Mouse (Mus musculus) MEL (cell line): ENCODE results near the gene Ergic1. TPM values are rescaled to one million over a fixed set of nuclear protein-coding genes. Genes with fewer than 3 reads are reported as not detected.

Experiments used
- DNase-seq: peaks from one replicate; pipeline ENCODE4 v3.0.0; 2011; ENCODE audit warnings: low read depth, low spot score
- H3K27ac ChIP-seq: 2 replicates; pipeline ENCODE4 v1.5.1; 2012; ENCODE audit warnings: low read depth, mild to moderate bottlenecking, control low read depth, low read length, moderate library complexity; ENCODE audit not compliant: control insufficient read depth
- H3K27me3 ChIP-seq, 2 experiments: fragments of 150-350 bp in 1 of 2; sonication (generic) in 1 of 2; 2 replicates each; pipeline ENCODE4 v1.6.1; 2012; ENCODE audit warnings: low read length in 2 of 2, mild to moderate bottlenecking in 2 of 2, improper control_type of control experiment in 1 of 2, moderate library complexity in 1 of 2; ENCODE audit not compliant: insufficient read depth in 2 of 2, control insufficient read depth in 1 of 2
- H3K36me3 ChIP-seq, 2 experiments: 2 replicates each; pipeline ENCODE4 v1.6.1; 2012 to 2014; ENCODE audit warnings: low read length in 2 of 2, improper control_type of control experiment in 1 of 2, inconsistent platforms in 1 of 2, mild to moderate bottlenecking in 1 of 2; ENCODE audit not compliant: insufficient read depth in 2 of 2, control insufficient read depth in 1 of 2
- H3K4me1 ChIP-seq, 2 experiments: fragments of 150-350 bp in 1 of 2; sonication (generic) in 1 of 2; 2 replicates each; pipeline ENCODE4 v1.6.1; 2012; ENCODE audit warnings: low read length in 2 of 2, improper control_type of control experiment in 1 of 2, mild to moderate bottlenecking in 1 of 2; ENCODE audit not compliant: insufficient read depth in 2 of 2, control insufficient read depth in 1 of 2
- H3K4me3 ChIP-seq, 2 experiments: fragments of 150-350 bp in 1 of 2; sonication (generic) in 1 of 2; 2 replicates each; pipeline ENCODE4 v1.5.1; 2012; ENCODE audit warnings: low read depth in 2 of 2, low read length in 2 of 2, mild to moderate bottlenecking in 2 of 2, moderate library complexity in 2 of 2, control low read depth in 1 of 2, improper control_type of control experiment in 1 of 2; ENCODE audit not compliant: control insufficient read depth in 1 of 2, insufficient read depth in 1 of 2
- H3K79me2 ChIP-seq: 2 replicates; pipeline ENCODE4 v1.6.1; 2012; ENCODE audit warnings: mild to moderate bottlenecking, low read length, moderate library complexity; ENCODE audit not compliant: control insufficient read depth, poor library complexity, insufficient read depth
- H3K9ac ChIP-seq: 2 replicates; pipeline ENCODE4 v1.6.1; 2012; ENCODE audit warnings: low read depth, mild to moderate bottlenecking, control low read depth, low read length, moderate library complexity; ENCODE audit not compliant: control insufficient read depth, poor library complexity, severe bottlenecking
- H3K9me3 ChIP-seq: fragments of 150-350 bp; sonication (generic); replicated peaks from 2 replicates; pipeline ENCODE4 v1.6.1; 2012; ENCODE audit warnings: mild to moderate bottlenecking, low read length, improper control_type of control experiment, moderate library complexity; ENCODE audit not compliant: insufficient read depth
- BHLHE40 ChIP-seq: IDR thresholded peaks from 2 replicates; pipeline ENCODE4 v1.6.1; 2012; ENCODE audit warnings: low read depth, mild to moderate bottlenecking, inconsistent platforms, low read length, improper control_type of control experiment, borderline replicate concordance
- CHD2 ChIP-seq: IDR thresholded peaks from 2 replicates; pipeline ENCODE4 v1.6.1; 2011; ENCODE audit warnings: low read length, improper control_type of control experiment
- E2F4 ChIP-seq: IDR thresholded peaks from 2 replicates; pipeline ENCODE4 v1.6.1; 2011; ENCODE audit warnings: low read depth, low read length, improper control_type of control experiment, borderline replicate concordance
- ETS1 ChIP-seq: IDR thresholded peaks from 2 replicates; pipeline ENCODE4 v1.6.1; 2012; ENCODE audit warnings: low read depth, mild to moderate bottlenecking, inconsistent platforms, low read length, improper control_type of control experiment, moderate library complexity
- HCFC1 ChIP-seq: IDR thresholded peaks from 2 replicates; pipeline ENCODE4 v1.6.1; 2012; ENCODE audit warnings: low read depth, mild to moderate bottlenecking, inconsistent platforms, low read length, improper control_type of control experiment, moderate library complexity
- MAZ ChIP-seq: IDR thresholded peaks from 2 replicates; pipeline ENCODE4 v1.6.1; 2012; ENCODE audit warnings: low read depth, mild to moderate bottlenecking, inconsistent platforms, low read length, improper control_type of control experiment
- MXI1 ChIP-seq: IDR thresholded peaks from 2 replicates; pipeline ENCODE4 v1.6.1; 2011; ENCODE audit warnings: mild to moderate bottlenecking, low read depth, low read length, improper control_type of control experiment
- MYB ChIP-seq: IDR thresholded peaks from 2 replicates; pipeline ENCODE4 v1.6.1; 2011; ENCODE audit warnings: mild to moderate bottlenecking, low read depth, low read length, improper control_type of control experiment
- POLR2A ChIP-seq, 2 experiments: IDR thresholded peaks; 2 replicates each; pipeline ENCODE4 v1.6.1; 2011 to 2012; ENCODE audit warnings: low read length in 2 of 2, mild to moderate bottlenecking in 2 of 2, control low read depth in 1 of 2, improper control_type of control experiment in 1 of 2, low read depth in 1 of 2, moderate library complexity in 1 of 2; ENCODE audit not compliant: control insufficient read depth in 1 of 2, insufficient read depth in 1 of 2, poor library complexity in 1 of 2
- POLR2AphosphoS5 ChIP-seq: IDR thresholded peaks from 2 replicates; pipeline ENCODE4 v1.6.1; 2012; ENCODE audit warnings: low read depth, borderline replicate concordance, mild to moderate bottlenecking, inconsistent platforms, low read length, moderate library complexity, mixed read lengths
- RAD21 ChIP-seq: IDR thresholded peaks from 2 replicates; pipeline ENCODE4 v1.6.1; 2011; ENCODE audit warnings: mild to moderate bottlenecking, low read depth, low read length, improper control_type of control experiment
- RCOR1 ChIP-seq: IDR thresholded peaks from 2 replicates; pipeline ENCODE4 v1.6.1; 2012; ENCODE audit warnings: low read depth, mild to moderate bottlenecking, inconsistent platforms, low read length, improper control_type of control experiment
- SMC3 ChIP-seq: IDR thresholded peaks from 2 replicates; pipeline ENCODE4 v1.6.1; 2011; ENCODE audit warnings: low read depth, low read length, improper control_type of control experiment
- TBP ChIP-seq: IDR thresholded peaks from 2 replicates; pipeline ENCODE4 v1.8.0; 2011; ENCODE audit warnings: low read depth, low read length, improper control_type of control experiment
- TCF12 ChIP-seq: IDR thresholded peaks from 2 replicates; pipeline ENCODE4 v1.6.1; 2014; ENCODE audit warnings: low read depth, mild to moderate bottlenecking, inconsistent platforms, low read length, improper control_type of control experiment, moderate library complexity
- USF1 ChIP-seq: IDR thresholded peaks from 2 replicates; pipeline ENCODE4 v1.6.1; 2014; ENCODE audit warnings: low read depth, mild to moderate bottlenecking, inconsistent platforms, low read length, improper control_type of control experiment, moderate library complexity
- USF2 ChIP-seq, 2 experiments: IDR thresholded peaks; 2 replicates each; pipeline ENCODE4 v1.6.1; 2011 to 2012; ENCODE audit warnings: improper control_type of control experiment in 2 of 2, low read length in 2 of 2, borderline replicate concordance in 1 of 2, inconsistent platforms in 1 of 2, low read depth in 1 of 2, mild to moderate bottlenecking in 1 of 2; ENCODE audit not compliant: insufficient read depth in 1 of 2
- ZC3H11A ChIP-seq: IDR thresholded peaks from 2 replicates; pipeline ENCODE4 v1.6.1; 2012; ENCODE audit warnings: low read depth, mild to moderate bottlenecking, inconsistent platforms, low read length, improper control_type of control experiment
- ZMIZ1 ChIP-seq: IDR thresholded peaks from 2 replicates; pipeline ENCODE4 v1.6.1; 2012; ENCODE audit warnings: low read depth, mild to moderate bottlenecking, inconsistent platforms, low read length, improper control_type of control experiment, moderate library complexity
- polyA plus RNA-seq, 2 experiments: library from polyadenylated mRNA; stranded (reverse) in 1 of 2; unstranded in 1 of 2; fragments of >175 nt in 1 of 2; fragments of >200 nt in 1 of 2; gene quantifications; 2 replicates each; pipeline versions ENCODE4 v1.2.1 to v1.2.4; 2012; ENCODE audit warnings: low replicate concordance in 2 of 2, low read depth in 1 of 2; ENCODE audit not compliant: insufficient read length in 2 of 2, insufficient read depth in 1 of 2, missing spikeins in 1 of 2
- total RNA-seq: library from RNA; depleted of rRNA; stranded (reverse); fragments of 300-350 nt; gene quantifications from 2 replicates; pipeline ENCODE4 v1.2.3, GENCODE M21; 2012

Gene Ergic1
- total and polyA plus RNA-seq, 3 experiments: 78.5 to 730 (median 95.6) TPM

DNA sequence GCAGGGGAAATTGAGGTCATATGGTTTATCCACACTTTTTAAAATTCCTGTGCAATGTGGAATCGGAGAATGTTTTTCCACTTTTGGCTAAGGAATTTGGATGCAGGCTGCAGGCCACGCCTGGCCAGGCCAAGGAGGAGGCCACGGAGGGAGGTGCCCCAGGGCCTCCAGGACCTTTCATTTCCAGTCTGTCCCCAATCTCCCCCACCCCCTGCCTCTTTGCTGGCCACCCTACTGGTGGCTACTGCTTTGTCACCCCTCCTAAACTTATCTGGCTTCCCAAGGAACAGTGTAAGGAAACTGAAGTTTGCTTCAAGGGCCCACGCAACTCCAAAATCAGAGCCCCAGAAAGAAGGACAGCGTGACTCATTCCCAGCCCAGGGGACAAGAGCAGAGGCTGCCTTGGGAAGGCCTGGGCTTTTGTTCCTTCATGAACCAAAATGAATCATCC lies 31.5 kb upstream of the Ergic1 start:
- Histone ChIP-seq H3K9ac (no peak overlapping the region), H3K36me3 (peaks cover 0 to 30% of the 10 kb centered on the region in 2 experiments; a peak in 2 of 4 replicates), H3K4me1 (peaks cover 16 to 41% of the 10 kb centered on the region in 2 experiments)

DNA sequence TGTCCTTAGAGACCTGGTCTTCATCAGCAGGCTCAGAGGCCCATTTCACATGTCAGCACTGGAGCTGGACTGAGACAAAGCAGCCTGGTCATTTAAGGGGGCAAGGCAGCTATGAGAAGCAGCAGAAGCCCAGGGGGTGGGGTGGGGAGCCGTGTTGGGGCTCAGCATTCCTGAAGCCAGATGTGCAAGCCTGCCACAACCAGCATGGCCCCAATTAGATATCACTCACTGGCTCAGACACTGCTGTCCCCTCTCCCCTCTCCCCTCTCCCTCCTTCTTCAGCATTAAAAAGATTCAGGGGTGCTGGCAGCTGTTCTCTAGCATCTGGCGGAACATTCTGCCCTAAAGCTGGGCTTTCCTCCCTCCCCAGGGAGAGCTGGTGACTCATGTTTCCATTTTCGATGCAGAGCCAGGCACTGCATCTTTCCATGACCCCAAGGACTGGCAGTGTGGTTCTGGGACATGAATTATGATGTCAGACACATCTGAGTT lies 30.7 kb upstream of the Ergic1 start:
- H3K79me2 ChIP-seq: no peaks in the 10 kb centered on the region
- H3K9me3 ChIP-seq: no peaks in the 10 kb centered on the region
- H3K9ac ChIP-seq: no peak overlapping the region
- no peaks in the 10 kb centered on the region for H3K27me3 ChIP-seq
- peaks cover 20 to 43% of the 10 kb centered on the region in 2 experiments for H3K4me1 ChIP-seq
- DNase-seq: no peak
- TF ChIP-seq ZMIZ1: no peak
- TF ChIP-seq, all 39 proteins: peak for 0
- H3K36me3 ChIP-seq: peaks cover 0 to 33% of the 10 kb centered on the region in 2 experiments; a peak in 2 of 4 replicates
- H3K27ac ChIP-seq: no peak overlapping the region
- H3K4me3 ChIP-seq: no peak overlapping the region

More for the DNA sequence above, 31.5 kb upstream of the Ergic1 start:
- no peak for TF ChIP-seq MYB
- no peak for TF ChIP-seq BHLHE40
- no peak for TF ChIP-seq HCFC1
- no peak for TF ChIP-seq RCOR1
- TF ChIP-seq ZC3H11A: no peak
- no peak for TF ChIP-seq USF2 (IDR thresholded peaks at IDR 0.05; ENCODE audit: borderline replicate concordance in 1 of 2, insufficient read depth in 1 of 2, low read depth in 1 of 2, low read length in 2 of 2)
- H3K27me3 ChIP-seq: no peaks in the 10 kb centered on the region
- no peak for DNase-seq
- H3K79me2 ChIP-seq: no peaks in the 10 kb centered on the region
- no peaks in the 10 kb centered on the region for H3K9me3 ChIP-seq
- H3K27ac ChIP-seq: no peak overlapping the region
- H3K4me3 ChIP-seq: no peak overlapping the region

DNA sequence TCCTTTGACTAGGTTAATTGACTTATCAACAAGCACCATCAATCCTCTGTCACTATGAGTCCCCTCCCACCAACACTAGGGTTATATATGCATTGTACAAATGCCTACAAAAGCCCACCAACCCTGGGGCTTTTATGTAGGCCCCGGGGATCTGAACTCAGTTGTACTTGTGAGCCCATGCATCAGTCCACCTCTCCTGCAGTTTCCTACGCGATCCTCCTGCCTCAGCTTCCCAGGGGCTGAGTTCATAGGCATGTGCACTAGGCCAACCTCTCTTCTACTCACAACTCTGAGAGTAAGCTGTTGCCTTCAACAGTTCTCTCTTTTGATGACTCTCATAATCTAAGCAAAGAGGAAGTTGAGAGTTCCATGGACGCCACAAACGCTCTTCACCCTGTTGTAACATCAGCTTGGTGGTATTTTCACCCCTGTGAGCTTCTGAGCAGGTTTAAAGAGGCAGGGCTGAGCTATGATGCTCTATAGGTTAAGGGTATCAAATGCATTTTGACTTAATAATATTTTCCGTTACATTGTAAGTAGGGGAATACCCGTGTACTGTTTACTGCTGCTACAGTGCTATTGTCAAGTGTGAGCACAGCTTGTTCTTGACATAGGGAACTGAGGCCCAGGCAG lies 29.8 kb upstream of the Ergic1 start:
- DNase-seq: peak; percentile 80
- Histone ChIP-seq H3K9me3 (no peaks in the 10 kb centered on the region), H3K27me3 (no peaks in the 10 kb centered on the region), H3K79me2 (no peaks in the 10 kb centered on the region), H3K4me1 (peaks cover 20 to 45% of the 10 kb centered on the region in 2 experiments), H3K27ac (peak overlapping the region; percentile 10; the same call in 1 of the 2 replicates), H3K36me3 (peaks cover 0 to 33% of the 10 kb centered on the region in 2 experiments; a peak in 2 of 4 replicates), H3K9ac (no peak overlapping the region), H3K4me3 (no peak overlapping the region)
- TF ChIP-seq TBP (no peak), SMC3 (no peak), ZMIZ1 (no peak), ETS1 (no peak), MXI1 (no peak), RAD21 (no peak), USF1 (no peak), E2F4 (no peak), CHD2 (no peak), TCF12 (no peak), USF2 (IDR thresholded peaks at IDR 0.05; ENCODE audit: borderline replicate concordance in 1 of 2, insufficient read depth in 1 of 2, low read depth in 1 of 2, low read length in 2 of 2) (no peak), POLR2AphosphoS5 (no peak), MAZ (no peak), POLR2A (IDR thresholded peaks at IDR 0.05; ENCODE audit: control insufficient read depth in 1 of 2, insufficient read depth in 1 of 2, low read depth in 1 of 2, low read length in 2 of 2, poor library complexity in 1 of 2) (no peak)
